Mouse (Mus musculus) spleen, postnatal 36 days (tissue): Measurements from ENCODE around the gene Tbc1d22a.

ENCODE experiments used
- DNase-seq, 2 experiments: peaks; one replicate each; pipeline ENCODE4 v3.0.0; 2022; ENCODE audit warnings: low spot score in 2 of 2, mixed read lengths in 1 of 2

Gene Tbc1d22a

GRCm38 (mm10) chr15:86446064-86446463 lies 231.8 kb downstream of the Tbc1d22a start:
- no peak for DNase-seq

- DNase-seq: no peak
Measured at GRCm38 (mm10) chr15:86447251-86447650, 233.0 kb downstream of the Tbc1d22a start.

GRCm38 (mm10) chr15:86449236-86449635 lies 235.0 kb downstream of the Tbc1d22a start:
- DNase-seq: no peak

- DNase-seq: no peak
Measured at GRCm38 (mm10) chr15:86449794-86450193, 235.5 kb downstream of the Tbc1d22a start.

- no peak for DNase-seq
Measured at GRCm38 (mm10) chr15:86459413-86459812, 245.2 kb downstream of the Tbc1d22a start.

- DNase-seq: no peak
Measured at GRCm38 (mm10) chr15:86462636-86463035, 248.4 kb downstream of the Tbc1d22a start.

GRCm38 (mm10) chr15:86468082-86468481 lies 253.8 kb downstream of the Tbc1d22a start:
- no peak for DNase-seq

GRCm38 (mm10) chr15:86471136-86471535 lies 256.9 kb downstream of the Tbc1d22a start:
- no peak for DNase-seq

- DNase-seq: no peak
Measured at GRCm38 (mm10) chr15:86473473-86473872, 259.2 kb downstream of the Tbc1d22a start.

- no peak for DNase-seq
Measured at GRCm38 (mm10) chr15:86474951-86475350, 260.7 kb downstream of the Tbc1d22a start.

- no peak for DNase-seq
Measured at GRCm38 (mm10) chr15:86476483-86476882, 262.2 kb downstream of the Tbc1d22a start.

GRCm38 (mm10) chr15:86477032-86477431 lies 262.8 kb downstream of the Tbc1d22a start:
- DNase-seq: no peak

GRCm38 (mm10) chr15:86477471-86477992 lies 263.3 kb downstream of the Tbc1d22a start:
- DNase-seq: no peak

GRCm38 (mm10) chr15:86478685-86479502 lies 264.6 kb downstream of the Tbc1d22a start:
- no peak for DNase-seq

- DNase-seq: no peak
Measured at GRCm38 (mm10) chr15:86482362-86482761, 268.1 kb downstream of the Tbc1d22a start.

- DNase-seq: no peak
Measured at GRCm38 (mm10) chr15:86485815-86486214, 271.6 kb downstream of the Tbc1d22a start.

GRCm38 (mm10) chr15:86487359-86487758 lies 273.1 kb downstream of the Tbc1d22a start:
- DNase-seq: no peak

GRCm38 (mm10) chr15:86491434-86492099 lies 277.3 kb downstream of the Tbc1d22a start:
- DNase-seq: no peak

GRCm38 (mm10) chr15:86492636-86493035 lies 278.4 kb downstream of the Tbc1d22a start:
- DNase-seq: no peak

GRCm38 (mm10) chr15:86496209-86496608 lies 281.9 kb downstream of the Tbc1d22a start:
- DNase-seq: no peak

- DNase-seq: no peak
Measured at GRCm38 (mm10) chr15:86496646-86497045, 282.4 kb downstream of the Tbc1d22a start.

- no peak for DNase-seq
Measured at GRCm38 (mm10) chr15:86500536-86500935, 286.3 kb downstream of the Tbc1d22a start.

- DNase-seq: no peak
Measured at GRCm38 (mm10) chr15:86503413-86503812, 289.2 kb downstream of the Tbc1d22a start.
